8 mouse cellular contexts compared by ENCODE assay signal in genomic region chr13:78200991-78201870, GRCm38 (mm10). TPM values are rescaled to one million over a fixed set of nuclear protein-coding genes. Genes with fewer than 3 reads are reported as not detected.
DNase-seq lines count a peak whose midpoint lies in the region; ATAC-seq and TF ChIP-seq lines count a peak whose summit lies in the region.

No protein-coding gene starts in this region.

- peak overlapping the region; percentile 77 for H3K4me3 ChIP-seq in gastrocnemius, adult 2 months
- H3K4me3 ChIP-seq in hindbrain, embryonic 16.5 days (ENCODE audit: low read length), result peak overlapping the region; percentile 80
- peak overlapping the region; percentile 83 for H3K4me3 ChIP-seq in left cerebral cortex, adult 2 months

- peaks cover 10% of the 10 kb centered on the region for H3K4me1 ChIP-seq in hindbrain, embryonic 16.5 days (ENCODE audit: control insufficient read depth, insufficient read depth, low read depth, low read length)

- ATAC-seq in hindbrain, embryonic 16.5 days, result peak; percentile 74
- ATAC-seq in megakaryocyte, adult 5-6 weeks (ENCODE audit: poor library complexity, severe bottlenecking), result peak; percentile 83

- H3K4me2 ChIP-seq in hindbrain, embryonic 16.5 days (ENCODE audit: low read length), result peak overlapping the region; percentile 69

- H3K27ac ChIP-seq in gastrocnemius, adult 2 months, result peak overlapping the region; percentile 12; the same call in 1 of the 2 replicates
- H3K27ac ChIP-seq in hindbrain, embryonic 16.5 days (ENCODE audit: low read depth, low read length), result peak overlapping the region; percentile 98
- H3K27ac ChIP-seq in left cerebral cortex, adult 2 months, result peak overlapping the region; percentile 99

- WGBS in hindbrain, embryonic 16.5 days, result under 1% methylated on average over 30 of the region's 30 CpGs

- no peaks in the 10 kb centered on the region for H3K36me3 ChIP-seq in hindbrain, embryonic 16.5 days (ENCODE audit: control insufficient read depth, insufficient read depth, low read length)

- DNase-seq in ZHBTc4 (ENCODE audit: low read depth, low spot score), result peak; percentile 91
- peak; percentile 91 to 94 for DNase-seq in cerebellum, postnatal 36 days
- peak; percentile 89 for DNase-seq in gastrocnemius, adult 2 months
- peak; percentile 92 to 94 for DNase-seq in left cerebral cortex, adult 2 months (ENCODE audit: extremely low spot score in 1 of 2, low spot score in 2 of 2)
- DNase-seq in right cerebral cortex, postnatal 36 days (ENCODE audit: low spot score in 2 of 2), result peak; percentile 92 to 93
- DNase-seq in T-cell, adult 2 months (ENCODE audit: low spot score), result no peak

- no peaks in the 10 kb centered on the region for H3K27me3 ChIP-seq in hindbrain, embryonic 16.5 days (replicated peaks; ENCODE audit: control insufficient read depth, insufficient read depth, low read length)

- TF ChIP-seq CTCF in gastrocnemius, adult 2 months (IDR thresholded peaks at IDR 0.05), result peak; percentile 83
- TF ChIP-seq CTCF in left cerebral cortex, adult 2 months (IDR thresholded peaks at IDR 0.05), result peak; percentile 84

- intact Hi-C loops in gastrocnemius, adult 2 months (cut with DNase I), result loop anchor here (2.0 to 10.0 kb wide), 2 partner anchors 218 to 336 kb away; no protein-coding TSS in a partner anchor
- intact Hi-C loops in left cerebral cortex, adult 2 months (cut with DNase I), result loop anchor here (2.0 to 5.0 kb wide), 6 partner anchors 226 to 1641 kb away; no protein-coding TSS in a partner anchor

- H3K9ac ChIP-seq in hindbrain, embryonic 16.5 days (ENCODE audit: low read depth, low read length), result peak overlapping the region; percentile 91

- H3K9me3 ChIP-seq in hindbrain, embryonic 16.5 days (ENCODE audit: control insufficient read depth, low read length), result no peaks in the 10 kb centered on the region

RNA-seq across cellular contexts. Expression of gene Nr2f1, which starts 1.7 kb away (rescaled TPM):
- under 1 TPM; 0.41 to 0.56 TPM for total RNA-seq in gastrocnemius, adult 2 months (2021)
- 42.9 and 44.3 TPM in 2 replicates for polyA plus RNA-seq in hindbrain, embryonic 16.5 days (2015; fragmentation: Nextera tagmentation; extraction: Ambion mirVana)
- 100 to 1,000 TPM; 118 to 125 TPM for total RNA-seq in left cerebral cortex, adult 2 months (2021)
- not detected in 2 replicates for total RNA-seq in megakaryocyte, adult 5-6 weeks (2015)
- not detected in 2 replicates for total RNA-seq in megakaryocyte, adult 5-6 weeks (2017)

Comparison
In these comparisons a context has a peak if more than half of its experiments do, and no peak if none do; other contexts are left out.
1. H3K27ac ChIP-seq: peak in every context shown above with its lines; median percentile 99 in left cerebral cortex, adult 2 months; 98 in hindbrain, embryonic 16.5 days; 12 in gastrocnemius, adult 2 months.
2. RNA of gene Nr2f1, which starts 1.7 kb away (total RNA-seq): 118 to 125 TPM in left cerebral cortex, adult 2 months; 0.41 to 0.56 TPM in gastrocnemius, adult 2 months and not detected in megakaryocyte, adult 5-6 weeks; every median in the first group is over 10 times any median in the second.
3. Peak in every context shown above with its lines, with median percentiles within 50 percentile points of each other: H3K4me3 ChIP-seq.